Comparison of ENCODE assay signal across 23 mouse cellular contexts in the genomic region with DNA sequence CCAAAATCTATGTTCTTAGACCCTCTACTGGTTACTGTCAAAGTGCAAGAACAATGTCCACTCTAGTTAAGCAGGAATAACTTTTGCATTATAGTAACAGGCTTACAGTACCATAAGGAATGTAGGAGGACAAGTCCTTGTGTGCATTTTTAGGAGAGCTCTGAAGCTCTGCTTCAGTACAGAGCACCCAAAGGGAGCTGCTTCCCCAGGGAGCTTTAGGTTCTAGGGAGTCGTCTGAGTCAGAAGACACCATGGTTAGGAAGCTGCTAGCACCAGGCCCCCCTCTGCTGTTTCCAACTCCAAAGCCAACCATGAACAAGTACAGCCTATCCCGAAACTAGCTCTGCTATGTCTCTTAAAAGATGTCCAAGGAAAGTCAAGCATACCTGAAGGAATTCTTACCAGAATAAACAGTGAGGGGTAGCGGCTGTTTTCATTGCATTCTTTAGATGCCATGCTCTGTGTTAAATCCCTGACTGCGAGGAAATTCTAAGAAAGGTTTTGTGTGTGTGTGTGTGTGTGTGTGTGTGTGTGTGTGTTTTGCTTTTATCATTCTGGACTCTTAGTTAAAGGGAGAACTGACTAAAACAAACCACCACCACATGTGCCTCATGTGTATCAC.
DNase-seq lines count a peak whose midpoint lies in the region; ATAC-seq and TF ChIP-seq lines count a peak whose summit lies in the region.
"Had no signal": no experiment of that assay in that cellular context is flagged by ENCODE, and none has a peak within 500 bp of the region (broad histone marks: within the 10 kb centered on the region; RNA-seq: fewer than 3 reads in every experiment).

No protein-coding gene starts in this region.

- H3K4me2 ChIP-seq in limb, embryonic 13.5 days (replicated peaks), result no peak overlapping the region
- no peak overlapping the region for H3K4me2 ChIP-seq in stomach, embryonic 16.5 days (ENCODE audit: low read depth, low read length)
- H3K4me2 ChIP-seq: forebrain, embryonic 15.5 days; hindbrain, embryonic 13.5 days; liver, embryonic 12.5 days had no signal

- no peaks in the 10 kb centered on the region for H3K27me3 ChIP-seq in limb, embryonic 13.5 days
- H3K27me3 ChIP-seq in stomach, embryonic 16.5 days (ENCODE audit: control insufficient read depth, insufficient read depth, low read length), result no peaks in the 10 kb centered on the region
- H3K27me3 ChIP-seq: forebrain, embryonic 15.5 days; hindbrain, embryonic 13.5 days; liver, embryonic 12.5 days had no signal

- no peaks in the 10 kb centered on the region for H3K9me3 ChIP-seq in limb, embryonic 13.5 days
- H3K9me3 ChIP-seq in stomach, embryonic 16.5 days (replicated peaks; ENCODE audit: control insufficient read depth, low read length), result no peaks in the 10 kb centered on the region
- H3K9me3 ChIP-seq: forebrain, embryonic 15.5 days; G1E; hindbrain, embryonic 13.5 days; liver, embryonic 12.5 days had no signal

- no peak for DNase-seq in frontal cortex, postnatal 10 days (ENCODE audit: low spot score in 2 of 2)
- DNase-seq in lung, adult 18-20 months, result peak; percentile 3 to 6
- no peak for DNase-seq in lung, adult 2 months
- no peak for DNase-seq in layer of hippocampus, adult 9-11 months
- DNase-seq in embryo, embryonic 11 days, result no peak
- DNase-seq: adrenal gland, adult 2 months; cerebellum, adult 18-20 months; cerebellum, postnatal 36 days; gastrocnemius, adult 2 months; heart, adult 2 months; kidney, adult 11 months; kidney, postnatal 14 days; layer of hippocampus, postnatal 36 days; midbrain, embryonic 14.5 days; thymus, postnatal 36 days had no signal

- H3K9ac ChIP-seq in limb, embryonic 13.5 days, result no peak overlapping the region
- no peak overlapping the region for H3K9ac ChIP-seq in stomach, embryonic 16.5 days (ENCODE audit: low read length)
- H3K9ac ChIP-seq: forebrain, embryonic 15.5 days; hindbrain, embryonic 13.5 days; liver, embryonic 12.5 days had no signal

- peaks cover 10% of the 10 kb centered on the region for H3K4me1 ChIP-seq in lung, adult 2 months (ENCODE audit: control insufficient read depth, insufficient read depth, low read length)
- peaks cover 21% of the 10 kb centered on the region for H3K4me1 ChIP-seq in limb, embryonic 13.5 days
- H3K4me1 ChIP-seq in stomach, embryonic 16.5 days (ENCODE audit: control insufficient read depth, insufficient read depth, low read length), result peaks cover 11% of the 10 kb centered on the region; the same call in 1 of the 2 replicates
- H3K4me1 ChIP-seq: hindbrain, embryonic 13.5 days; liver, embryonic 12.5 days had no signal

- no peaks in the 10 kb centered on the region for H3K36me3 ChIP-seq in limb, embryonic 13.5 days
- no peaks in the 10 kb centered on the region for H3K36me3 ChIP-seq in stomach, embryonic 16.5 days (ENCODE audit: control insufficient read depth, insufficient read depth, low read length)
- H3K36me3 ChIP-seq: forebrain, embryonic 15.5 days; G1E; hindbrain, embryonic 13.5 days; liver, embryonic 12.5 days had no signal

- no peak for TF ChIP-seq CTCF in lung, adult 2 months (IDR thresholded peaks at IDR 0.05; ENCODE audit: insufficient read depth, low read length)

- TF ChIP-seq POLR2A in lung, adult 2 months (IDR thresholded peaks at IDR 0.05; ENCODE audit: borderline replicate concordance, extremely low read depth, low read depth, low read length), result no peak

- 58% methylated on average over 4 of the region's 4 CpGs for whole genome bisulfite sequencing in lung, adult 2 months
- WGBS in limb, embryonic 13.5 days, result 23% methylated on average over 4 of the region's 4 CpGs
- 40% methylated on average over 4 of the region's 4 CpGs for WGBS in stomach, embryonic 16.5 days

- H3K27ac ChIP-seq in limb, embryonic 13.5 days, result no peak overlapping the region
- H3K27ac ChIP-seq in stomach, embryonic 16.5 days (ENCODE audit: low read length), result peak overlapping the region; percentile 65
- H3K27ac ChIP-seq: forebrain, embryonic 15.5 days; gastrocnemius, adult 2 months; heart, adult 2 months; hindbrain, embryonic 13.5 days; liver, embryonic 12.5 days had no signal

- ATAC-seq in frontal cortex, adult (ENCODE audit: low TSS enrichment), result peak; percentile 95
- ATAC-seq in limb, embryonic 13.5 days (ENCODE audit: low FRiP score, low read depth), result 0 out of 2 replicates have a peak, but pooled peaks have one; percentile 5
- no peak for ATAC-seq in stomach, embryonic 16.5 days (ENCODE audit: insufficient read depth, low FRiP score)
- ATAC-seq: CD4-positive, CD25-positive, alpha-beta regulatory T cell, adult 4 months; forebrain, embryonic 15.5 days; liver, embryonic 12.5 days had no signal

- H3K4me3 ChIP-seq in lung, adult 2 months (replicated peaks; ENCODE audit: extremely low read depth, low read depth, low read length), result no peak overlapping the region
- H3K4me3 ChIP-seq in limb, embryonic 13.5 days, result no peak overlapping the region
- H3K4me3 ChIP-seq in stomach, embryonic 16.5 days (replicated peaks; ENCODE audit: low read length), result no peak overlapping the region
- H3K4me3 ChIP-seq: forebrain, embryonic 15.5 days; gastrocnemius, adult 2 months; heart, adult 2 months; hindbrain, embryonic 13.5 days; liver, embryonic 12.5 days had no signal

Comparison
In these comparisons a context has a peak if more than half of its experiments do, and no peak if none do; other contexts are left out.
1. DNase-seq: peak in lung, adult 18-20 months (2 of 2); none in frontal cortex, postnatal 10 days (0 of 2), lung, adult 2 months (single experiment), layer of hippocampus, adult 9-11 months (single experiment) and embryo, embryonic 11 days (single experiment).